Mouse (Mus musculus): ENCODE data around the gene Endod1.

Gene Endod1

DNA sequence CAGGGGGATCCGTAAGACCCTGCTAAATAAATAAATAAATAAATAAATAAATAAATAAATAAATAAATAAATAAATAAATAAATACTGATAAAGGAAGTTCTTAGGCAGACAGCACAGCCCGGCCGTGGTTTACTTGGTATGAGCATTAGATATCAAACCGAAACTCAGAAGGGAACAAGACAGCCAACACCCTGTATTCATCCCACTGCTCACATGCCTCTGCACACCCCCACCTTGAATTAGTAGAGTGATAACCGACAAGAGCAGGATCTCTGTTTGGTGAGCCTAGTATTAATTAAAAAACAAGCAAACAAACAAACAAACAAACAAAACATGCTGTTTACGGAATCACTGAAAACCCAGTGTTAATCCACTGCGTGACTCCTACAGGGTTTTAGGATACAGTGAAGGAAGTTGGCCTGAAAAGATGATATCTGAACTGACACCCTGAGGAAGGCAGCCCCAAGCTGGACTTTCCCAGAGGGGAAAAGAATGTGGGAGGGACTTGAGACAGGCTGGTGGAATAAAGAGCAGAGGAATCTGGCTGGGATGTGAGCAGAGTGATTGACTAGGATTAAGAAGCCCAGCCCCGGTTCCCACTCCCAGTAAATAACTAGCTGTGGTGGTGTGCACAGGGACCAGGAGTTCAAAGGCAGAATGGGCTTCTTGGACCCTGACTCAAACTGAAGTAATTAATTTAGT lies at the start of gene Endod1:
Gene Endod1, minus strand, starts transcription at position 155 of the 703 bp plus-strand sequence.
- CTCF ChIA-PET = interaction anchor here (0.8 kb wide), 1 partner anchor 8 kb away, joined by 3 read pairs; no protein-coding TSS in a partner anchor

DNA sequence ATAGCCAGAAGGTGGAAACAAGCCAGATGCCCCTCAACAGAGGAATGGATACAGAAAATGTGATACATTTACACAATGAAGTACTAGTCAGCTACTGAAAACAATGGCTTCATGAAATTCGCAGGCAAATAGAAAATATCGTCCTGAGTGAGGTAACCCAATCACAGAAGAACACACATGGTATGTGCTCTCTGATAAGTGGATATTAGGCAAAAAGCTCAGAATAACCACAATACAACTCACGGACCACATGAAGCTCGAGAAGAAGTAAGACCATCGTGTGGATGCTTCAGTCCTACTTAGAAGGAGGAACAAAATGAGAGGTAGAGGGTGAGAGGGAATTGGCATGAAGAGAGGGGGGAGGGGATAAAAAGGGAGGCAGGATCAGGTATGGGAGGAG lies 27.8 kb upstream of the Endod1 start:
- CTCF ChIA-PET = no interaction called here

DNA sequence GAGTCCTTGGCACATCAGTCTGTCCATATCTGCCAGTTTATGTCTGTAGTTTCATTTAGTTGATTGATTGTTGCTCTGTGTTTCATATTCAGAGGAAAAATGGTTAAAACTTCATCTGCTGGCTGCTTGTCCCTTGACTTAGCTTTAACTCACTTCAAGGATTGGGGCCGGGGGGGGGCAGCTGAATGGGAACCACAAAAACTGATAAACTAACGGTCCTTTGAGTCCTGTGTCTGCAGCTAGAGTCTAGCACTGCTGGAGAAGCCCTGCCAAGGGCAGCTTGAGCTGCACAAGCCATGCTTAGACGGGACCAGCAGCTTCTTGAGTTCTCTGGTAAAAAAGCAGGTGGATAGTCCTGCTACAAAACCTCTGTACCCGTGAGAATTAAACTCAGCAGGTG lies 26.7 kb upstream of the Endod1 start:
- CTCF ChIA-PET = no interaction called here

DNA sequence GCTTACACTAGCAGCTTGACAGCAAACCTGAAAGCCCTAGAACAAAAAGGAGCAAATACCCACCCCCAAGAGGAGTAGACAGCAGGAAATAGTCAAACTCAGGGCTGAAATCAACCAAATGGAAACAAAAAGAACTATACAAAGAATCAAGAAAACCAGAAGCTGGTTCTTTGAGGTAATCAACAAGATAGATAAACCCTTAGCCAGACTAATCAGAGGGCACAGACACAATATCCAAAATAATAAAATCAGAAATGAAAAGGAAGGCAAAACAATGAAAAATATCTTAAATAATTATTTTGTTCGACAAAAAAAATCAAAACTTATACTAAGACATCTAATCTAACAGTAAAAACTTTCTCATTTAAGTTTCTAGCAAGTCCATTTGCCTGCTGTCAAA lies 24.7 kb upstream of the Endod1 start:
- CTCF ChIA-PET = no interaction called here

DNA sequence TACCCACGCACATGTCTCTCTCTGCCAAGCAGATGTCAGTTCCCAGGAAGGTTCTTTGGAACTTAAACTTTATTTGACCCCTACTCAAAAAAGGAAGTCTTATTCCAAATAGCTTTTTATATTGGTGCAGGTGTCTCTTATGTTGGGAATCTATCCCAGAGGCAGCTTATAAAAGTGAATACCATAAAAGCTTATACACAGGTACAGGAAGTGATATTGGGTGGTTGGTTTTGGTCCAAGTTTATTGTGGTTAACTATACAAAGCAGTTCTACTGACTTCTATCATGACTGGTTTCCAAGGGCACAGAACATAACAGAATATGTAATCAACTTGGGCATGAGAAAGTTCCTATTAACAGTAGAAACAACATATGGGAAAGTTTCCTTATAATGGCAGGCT lies 20.8 kb upstream of the Endod1 start:
- CTCF ChIA-PET = no interaction called here

DNA sequence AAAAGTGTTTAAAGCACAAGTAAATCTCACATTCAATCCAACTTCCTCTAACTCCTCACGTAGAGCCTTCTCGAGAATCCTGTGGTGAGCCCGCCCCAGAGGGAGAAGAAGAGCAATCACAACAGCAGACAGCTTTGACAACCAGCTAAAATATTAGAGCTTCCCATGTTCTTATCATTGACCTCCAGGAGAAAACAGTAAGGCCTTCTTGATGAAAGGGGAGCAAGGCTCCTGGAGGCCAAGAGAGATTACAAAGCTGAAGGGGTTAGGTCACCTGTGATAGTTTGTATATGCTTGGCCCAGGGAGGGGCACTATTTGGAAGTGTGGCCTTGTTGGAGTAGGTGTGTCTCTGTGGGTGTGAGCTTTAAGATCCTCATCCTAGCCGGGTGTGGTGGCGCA lies 19.1 kb upstream of the Endod1 start:
- CTCF ChIA-PET = no interaction called here

DNA sequence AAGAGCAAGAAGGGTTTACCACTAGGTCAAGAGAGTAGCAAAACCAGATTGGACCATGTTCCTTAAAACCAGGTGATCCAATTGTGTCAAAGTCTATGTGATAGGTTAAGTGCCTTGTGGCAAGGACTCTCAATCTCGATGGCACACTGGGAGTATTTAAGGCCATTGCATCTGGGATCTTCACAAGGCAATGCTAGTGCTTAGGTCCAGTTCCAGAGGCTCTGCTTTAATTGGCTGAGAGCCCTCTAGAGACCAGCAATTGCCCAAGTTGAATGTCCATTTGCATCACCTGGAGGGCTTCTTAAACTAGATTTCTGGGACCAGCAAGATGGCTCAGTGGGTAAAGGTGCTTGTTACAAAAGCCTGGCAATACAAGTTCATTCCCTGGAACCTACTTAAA lies 17.6 kb upstream of the Endod1 start:
- CTCF ChIA-PET = no interaction called here

DNA sequence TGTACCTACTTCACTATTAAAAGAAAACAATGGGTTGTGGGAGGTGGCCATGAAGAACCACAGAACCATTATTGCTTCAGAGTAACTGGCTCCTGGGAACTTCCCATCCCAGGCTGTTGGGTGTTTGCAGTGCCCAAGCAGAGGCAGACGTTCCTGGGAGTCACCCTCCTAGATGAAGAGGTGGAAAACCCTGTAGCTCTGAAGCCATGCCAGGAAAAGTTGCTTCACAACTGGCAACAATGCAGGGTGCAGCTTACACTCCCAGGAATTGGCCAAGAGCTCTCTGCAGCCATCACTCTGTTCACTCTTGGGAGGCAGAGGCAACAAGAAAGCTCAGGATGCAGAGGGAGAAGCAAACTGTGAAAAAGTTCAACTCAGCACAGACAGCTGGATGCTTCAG lies 16.8 kb upstream of the Endod1 start:
- CTCF ChIA-PET = no interaction called here

DNA sequence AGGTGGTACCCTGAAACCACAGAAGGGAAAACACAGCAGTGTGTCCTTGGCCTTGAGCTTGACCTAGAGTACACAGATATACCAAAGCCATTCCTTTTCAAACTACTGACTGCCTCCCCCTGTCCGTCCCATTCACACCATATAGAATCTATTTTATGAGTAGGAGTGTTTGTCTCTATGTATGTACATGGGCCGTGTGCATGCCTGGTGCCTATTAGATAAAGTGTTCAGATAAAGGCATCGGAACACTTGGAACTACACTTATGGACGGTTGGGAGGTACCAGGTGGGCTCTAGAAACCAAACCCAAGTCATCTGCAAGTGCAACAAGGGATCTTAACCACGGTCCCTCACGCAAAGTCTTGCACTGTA lies 16.1 kb upstream of the Endod1 start:
- CTCF ChIA-PET = interaction anchor here (0.6 kb wide), 2 partner anchors 25 to 35 kb away, joined by 3 to 4 read pairs; no protein-coding TSS in a partner anchor

DNA sequence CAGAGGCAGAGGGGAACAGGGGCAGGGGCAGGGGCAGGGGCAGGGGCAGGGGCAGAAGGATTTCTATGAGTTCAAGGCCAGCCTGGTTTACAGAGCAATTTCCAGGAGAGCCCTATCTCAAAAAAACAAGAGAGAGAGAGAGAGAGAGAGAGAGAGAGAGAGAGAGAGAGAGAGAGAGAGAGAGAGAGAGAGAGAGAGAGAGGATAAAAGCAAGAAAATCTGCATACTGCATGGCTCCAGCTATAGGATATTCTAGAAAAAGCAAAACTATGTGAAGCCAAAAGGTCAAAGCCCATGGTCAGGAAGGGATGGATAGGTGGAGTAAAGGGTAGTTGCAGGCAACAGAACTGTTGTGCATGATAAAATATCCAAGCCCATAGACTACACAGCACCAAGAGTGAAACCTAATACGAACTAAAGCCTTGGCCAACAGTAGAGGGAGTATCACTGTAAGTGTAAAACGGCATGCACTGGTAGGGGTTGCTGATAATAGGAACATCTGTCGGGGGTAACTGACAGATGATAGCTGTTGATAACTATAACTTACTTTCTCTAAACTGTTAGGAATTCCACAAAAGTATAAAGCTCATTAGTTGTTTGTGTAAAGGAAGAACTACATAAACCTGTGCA lies 15.6 kb upstream of the Endod1 start:
- CTCF ChIA-PET = interaction anchor here (0.6 kb wide), 2 partner anchors 24 to 34 kb away, joined by 3 to 4 read pairs; no protein-coding TSS in a partner anchor

DNA sequence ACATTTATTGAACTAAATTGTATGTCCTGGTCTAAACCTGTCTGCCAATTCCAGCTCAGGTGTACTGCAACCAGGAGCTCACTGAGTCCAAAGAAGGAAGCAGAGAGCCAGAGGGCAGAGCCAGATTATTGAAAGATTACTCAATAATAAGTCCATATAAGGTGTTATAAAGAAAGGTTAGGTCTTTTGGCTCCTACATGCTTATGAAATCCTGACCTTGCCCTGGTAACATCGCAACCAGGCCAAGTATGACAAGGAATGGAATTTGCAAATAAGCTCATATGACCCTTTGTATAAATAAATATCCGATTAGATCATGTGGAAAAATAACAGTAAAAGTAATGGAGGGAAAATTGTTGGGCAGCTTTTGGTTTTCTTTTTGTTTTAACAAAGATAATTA lies 14.8 kb upstream of the Endod1 start:
- CTCF ChIA-PET = no interaction called here

DNA sequence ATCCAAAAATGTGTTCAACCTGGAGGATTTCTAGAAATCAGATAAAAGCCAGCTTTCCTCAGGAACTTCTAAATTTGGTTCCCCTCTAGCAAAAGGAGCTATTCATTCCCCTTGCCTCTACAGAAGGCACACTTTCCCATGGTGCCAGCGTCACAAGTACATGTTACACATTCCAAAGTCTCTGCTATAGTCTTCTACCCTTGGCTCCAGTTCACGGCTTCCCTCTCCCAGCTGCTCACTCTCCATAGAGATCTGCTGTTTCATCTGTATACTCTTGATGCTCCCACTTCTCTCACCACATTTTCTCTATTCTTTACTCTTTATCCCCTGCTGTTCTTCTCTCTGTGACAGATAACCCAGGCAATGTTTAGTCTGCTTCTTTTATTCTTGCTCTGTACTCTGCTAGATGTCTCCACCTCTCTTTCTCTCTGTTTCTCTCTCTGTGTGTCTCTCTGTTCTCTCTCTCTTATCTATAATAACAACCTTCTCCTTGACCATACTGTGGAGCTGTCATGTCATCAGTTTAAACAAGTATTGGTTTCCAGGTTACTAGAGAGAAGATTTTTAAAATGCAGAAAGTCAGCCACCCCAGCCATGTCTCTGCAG lies 13.8 kb upstream of the Endod1 start:
- CTCF ChIA-PET = no interaction called here

DNA sequence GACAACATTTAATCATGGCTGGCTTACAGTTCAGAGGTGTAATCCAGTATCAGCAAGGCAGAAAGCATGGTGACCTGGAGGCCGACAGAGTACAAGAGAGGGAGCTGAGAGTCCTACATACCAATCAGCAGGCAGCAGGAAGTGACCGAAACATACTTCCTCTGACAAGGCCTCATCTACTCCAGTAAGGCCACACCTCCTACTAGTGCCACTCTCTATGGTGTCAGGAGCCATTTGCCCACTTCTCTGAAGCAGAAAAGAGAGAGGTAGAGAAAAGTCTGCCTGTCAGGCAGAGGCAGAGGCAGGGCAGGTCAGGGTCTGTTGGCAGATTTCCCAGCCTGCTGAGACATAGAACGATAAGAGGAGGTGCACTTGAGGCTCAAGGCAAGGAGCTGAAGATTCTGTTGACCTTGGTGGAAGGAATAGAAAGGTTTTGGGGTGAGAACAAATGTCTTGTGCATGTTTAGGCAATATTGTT lies 10.6 kb upstream of the Endod1 start:
- CTCF ChIA-PET = no interaction called here

DNA sequence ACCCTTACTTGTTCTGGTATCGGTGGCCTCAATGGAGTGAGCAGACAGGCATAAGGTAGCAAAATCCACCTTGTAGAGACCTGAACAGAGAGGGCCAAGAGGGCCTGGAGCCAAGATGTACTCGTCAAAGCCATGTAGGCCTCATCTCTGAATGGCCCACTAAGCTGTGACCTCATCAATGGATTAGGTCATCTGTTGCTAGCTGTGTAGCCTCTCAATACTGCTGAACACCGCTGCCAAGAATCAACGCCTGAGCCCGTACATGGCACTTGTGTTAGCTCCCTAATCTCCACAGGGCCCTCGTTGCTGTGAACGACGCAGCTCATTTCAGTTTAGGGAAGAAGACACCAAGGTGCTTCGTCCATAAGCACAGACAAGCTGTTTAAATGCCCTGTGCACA lies 10.0 kb upstream of the Endod1 start:
- CTCF ChIA-PET = no interaction called here

DNA sequence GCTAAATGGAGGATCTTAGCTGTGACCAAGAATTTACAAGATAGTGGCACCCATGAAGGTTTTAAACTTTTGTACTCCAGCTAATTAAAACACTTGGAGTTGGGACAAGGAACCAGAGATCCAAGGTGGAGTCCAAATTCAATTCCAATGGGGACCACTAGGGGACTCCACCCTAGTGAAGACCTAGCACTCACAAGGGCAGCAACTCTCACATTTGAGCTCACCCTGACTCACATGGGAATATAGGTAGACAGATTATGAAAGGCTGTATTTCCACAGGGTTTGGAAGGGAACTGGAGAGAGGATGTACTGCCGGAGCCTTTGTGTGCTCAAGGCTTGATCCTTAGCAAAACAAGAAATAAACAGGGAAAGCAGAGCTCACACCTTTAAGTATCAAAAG lies 9.0 kb upstream of the Endod1 start:
- CTCF ChIA-PET = no interaction called here

DNA sequence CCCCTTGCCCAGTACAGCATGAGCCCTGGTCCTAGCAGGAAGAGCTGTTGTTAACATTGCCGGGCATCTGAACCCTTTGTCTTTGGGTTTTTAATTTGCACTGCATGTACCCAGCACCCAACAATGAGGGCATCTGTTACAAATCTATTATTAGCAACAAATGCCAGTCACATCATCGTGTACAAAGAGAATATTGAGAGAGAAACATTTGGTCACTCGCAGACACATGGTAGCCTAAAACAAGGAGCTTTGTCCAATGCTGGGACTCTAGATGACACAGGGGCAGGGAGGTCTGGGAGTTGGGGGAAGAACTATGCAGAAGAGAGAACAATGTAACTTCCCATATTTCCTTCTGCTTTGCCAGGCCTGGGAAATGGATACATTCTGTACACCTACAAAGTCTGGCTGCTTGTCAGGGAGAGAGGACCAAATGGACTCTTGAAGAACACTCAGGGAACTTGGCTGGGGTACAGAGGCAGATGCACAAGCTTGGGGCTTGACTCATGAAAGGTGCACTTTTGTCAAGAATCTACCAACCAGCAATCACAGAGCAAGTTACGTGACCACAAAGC lies 7.8 kb upstream of the Endod1 start:
- CTCF ChIA-PET = no interaction called here

DNA sequence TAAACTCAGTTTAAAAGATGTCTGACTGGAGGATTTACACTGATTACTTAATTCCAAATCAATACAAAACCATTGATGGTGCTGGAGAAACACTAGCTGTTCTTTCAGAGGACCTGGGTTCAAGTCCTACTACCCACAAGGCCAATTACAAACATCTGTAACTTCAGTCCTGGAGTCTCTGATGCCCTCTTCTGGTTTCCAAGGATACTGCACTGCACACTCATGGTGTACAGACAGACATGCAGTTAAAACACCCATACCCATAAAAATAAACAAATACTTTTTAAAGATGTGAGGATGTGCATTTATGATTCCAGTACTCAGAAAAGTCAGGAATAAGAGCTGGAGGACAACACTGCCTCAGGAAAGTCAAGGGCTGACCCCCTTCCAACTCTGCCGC lies 6.7 kb upstream of the Endod1 start:
- CTCF ChIA-PET = no interaction called here

DNA sequence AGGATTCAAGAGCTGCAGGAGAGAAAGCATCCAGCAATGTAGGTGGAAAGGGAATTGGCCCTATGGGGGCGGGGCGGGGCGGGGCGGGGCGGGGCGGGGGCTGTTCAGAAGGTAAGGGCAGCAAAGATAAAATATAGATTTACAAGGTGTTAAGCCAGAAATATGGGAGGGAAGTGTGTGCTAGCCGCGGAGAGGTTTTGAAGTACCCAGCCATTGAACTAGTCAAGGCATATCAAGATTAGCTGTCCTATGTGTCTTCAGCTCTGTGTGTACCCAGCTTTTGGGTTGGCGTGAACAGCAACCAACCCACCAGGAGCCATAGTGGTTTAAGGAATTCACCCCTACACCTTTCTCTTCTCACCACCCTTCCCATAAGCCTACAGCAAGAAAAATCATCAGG lies 5.5 kb upstream of the Endod1 start:
- CTCF ChIA-PET = no interaction called here

DNA sequence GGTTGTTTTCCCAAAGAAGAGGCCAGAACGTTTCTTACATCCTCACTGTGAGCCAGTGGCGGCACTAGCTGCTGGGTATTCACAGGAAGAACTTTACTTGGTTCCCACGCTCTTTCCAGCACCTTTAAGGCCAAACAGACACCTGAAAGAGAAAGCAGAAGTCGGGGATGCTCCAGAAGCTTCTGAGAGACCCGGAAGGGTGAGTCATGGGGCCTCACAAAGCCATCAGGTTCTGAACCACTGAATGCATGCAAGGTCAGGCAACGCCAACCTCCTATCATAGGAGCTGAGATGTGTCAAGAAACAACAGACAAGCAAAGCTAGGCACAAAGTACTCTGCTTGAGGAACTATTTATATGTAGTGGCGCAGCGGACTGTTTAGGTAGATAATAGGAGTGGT lies 4.4 kb upstream of the Endod1 start:
- CTCF ChIA-PET = no interaction called here

DNA sequence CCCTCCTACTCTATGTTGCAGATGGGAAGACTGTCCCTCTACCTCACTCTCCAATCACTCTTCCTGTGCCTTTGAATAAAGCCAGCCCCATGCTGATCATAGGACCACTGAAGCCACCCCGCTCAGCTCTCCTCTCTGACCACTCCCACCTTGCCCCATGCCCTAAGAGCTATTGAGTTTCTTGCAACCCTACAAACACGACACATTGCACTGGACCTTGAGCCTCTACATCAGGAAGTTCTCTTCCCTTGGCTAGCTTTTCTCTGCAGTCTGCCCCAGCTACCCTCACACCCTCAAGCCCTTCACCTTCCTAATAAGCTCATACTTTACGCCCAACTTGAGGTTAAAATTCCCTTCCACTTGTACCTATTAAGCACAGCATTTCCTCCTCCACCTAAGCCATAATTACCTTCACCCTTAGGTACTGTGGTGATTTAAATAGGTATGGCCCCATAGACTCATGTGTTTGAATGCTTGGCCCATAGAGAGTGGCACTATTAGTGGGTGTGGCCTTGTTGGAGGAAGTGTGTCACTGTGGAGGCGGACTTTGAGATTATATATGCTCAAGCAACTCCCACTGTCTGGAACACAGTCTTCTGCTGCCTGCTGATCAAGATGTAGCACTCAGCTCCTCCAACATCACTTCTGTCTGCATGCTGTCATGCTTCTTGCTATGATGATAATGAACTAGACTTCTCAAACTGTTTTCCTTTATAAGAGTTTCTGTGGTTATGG lies 2.0 kb upstream of the Endod1 start:
- CTCF ChIA-PET = no interaction called here

DNA sequence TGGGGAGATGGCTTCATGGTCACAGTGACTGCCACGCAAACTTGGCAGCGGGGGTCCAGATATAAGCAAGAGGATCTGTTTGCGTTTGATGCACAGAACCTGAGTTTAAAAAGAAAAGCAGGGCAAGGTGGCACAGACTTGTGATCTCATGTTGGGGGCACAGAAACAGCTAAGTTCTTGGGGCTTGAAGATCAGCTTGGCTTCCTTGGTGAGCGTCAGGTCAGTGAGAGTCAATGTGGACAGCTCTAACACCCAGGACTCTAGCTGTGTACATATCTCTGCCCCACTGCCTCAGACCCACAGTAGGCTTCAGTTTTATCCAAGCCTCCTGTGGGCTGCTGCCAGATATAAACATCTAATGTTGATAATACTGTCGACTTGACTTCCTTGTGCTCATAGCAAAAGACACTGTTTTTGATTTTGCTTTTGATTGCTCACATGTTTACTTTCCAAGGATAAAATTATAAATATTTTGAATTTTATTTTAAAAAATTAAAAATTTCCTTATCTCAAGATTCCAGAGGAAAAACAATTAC lies 1.0 kb upstream of the Endod1 start:
- CTCF ChIA-PET = interaction anchor here (0.6 to 0.8 kb wide), 2 partner anchors 9 to 190 kb away, joined by 3 read pairs; no protein-coding TSS in a partner anchor

Data from spleen, embryonic (tissue).